Mouse (Mus musculus) cortical plate, adult 2 months (tissue): ENCODE data around the gene Rgl3.

Source experiments
- CTCF ChIP-seq: fragments of 200-500 bp; IDR thresholded peaks from 2 replicates; pipeline ENCODE4 v1.5.1; 2011; ENCODE audit warnings: mild to moderate bottlenecking, control low read depth, low read length; ENCODE audit not compliant: insufficient read depth; ENCODE audit errors: extremely low read depth
- POLR2A ChIP-seq: fragments of 200-500 bp; IDR thresholded peaks from 2 replicates; pipeline ENCODE4 v1.6.1; 2011; ENCODE audit warnings: mild to moderate bottlenecking, low read length, control low read depth; ENCODE audit not compliant: insufficient read depth; ENCODE audit errors: extremely low read depth

DNA sequence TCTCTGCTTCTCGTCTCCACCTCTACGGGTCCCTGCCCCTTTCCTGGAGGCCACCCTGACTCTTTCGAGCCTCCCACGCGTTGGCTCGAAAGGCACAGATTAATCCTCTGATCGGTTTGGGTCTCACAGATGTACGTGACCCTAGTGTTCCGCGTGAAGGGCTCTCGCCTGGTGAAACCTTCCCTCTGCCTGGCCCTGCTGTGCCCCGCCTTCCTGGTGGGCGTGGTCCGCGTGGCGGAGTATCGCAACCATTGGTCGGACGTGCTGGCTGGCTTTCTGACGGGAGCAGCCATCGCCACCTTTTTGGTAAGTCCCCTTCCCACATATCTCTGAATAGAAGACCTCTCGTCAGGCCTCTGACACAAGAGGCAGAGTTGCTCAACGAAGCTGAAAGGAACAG is 45.0 kb downstream of the Rgl3 start:
- no peak for TF ChIP-seq CTCF
- TF ChIP-seq POLR2A = no peak
